Mouse (Mus musculus) telencephalon, adult 2 months (tissue): ENCODE measurements at regions not wholly inside any gene's neighbourhood (a gene's known extent, or its start where the extent isn't known, plus 50 kb on each side); places are given as distances from the start of the nearest gene placed in this dataset.

Experiments used
- DNase-seq: peaks from one replicate; pipeline ENCODE4 v3.0.0-alpha.2; 2011; ENCODE audit warnings: low read depth, low spot score

DNA sequence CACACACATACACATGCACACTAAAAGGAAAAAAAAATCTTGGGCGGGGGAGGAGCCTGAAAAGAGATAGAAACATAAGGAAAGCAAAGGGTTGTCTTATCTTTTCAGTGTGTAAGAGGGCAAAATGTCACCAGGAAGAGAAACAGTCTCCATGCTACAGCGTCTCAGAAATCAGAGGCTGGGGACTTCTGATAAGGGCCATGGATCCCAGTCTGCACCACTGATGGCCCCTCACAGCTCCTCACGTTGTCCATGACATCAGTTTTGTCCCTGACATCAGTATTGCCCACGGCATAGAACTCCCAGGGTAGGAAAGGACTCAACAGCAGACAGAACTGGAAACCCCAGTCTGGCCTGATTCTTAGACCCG is 135.0 kb downstream of the 2410131K14Rik start:
- DNase-seq = no peak

DNA sequence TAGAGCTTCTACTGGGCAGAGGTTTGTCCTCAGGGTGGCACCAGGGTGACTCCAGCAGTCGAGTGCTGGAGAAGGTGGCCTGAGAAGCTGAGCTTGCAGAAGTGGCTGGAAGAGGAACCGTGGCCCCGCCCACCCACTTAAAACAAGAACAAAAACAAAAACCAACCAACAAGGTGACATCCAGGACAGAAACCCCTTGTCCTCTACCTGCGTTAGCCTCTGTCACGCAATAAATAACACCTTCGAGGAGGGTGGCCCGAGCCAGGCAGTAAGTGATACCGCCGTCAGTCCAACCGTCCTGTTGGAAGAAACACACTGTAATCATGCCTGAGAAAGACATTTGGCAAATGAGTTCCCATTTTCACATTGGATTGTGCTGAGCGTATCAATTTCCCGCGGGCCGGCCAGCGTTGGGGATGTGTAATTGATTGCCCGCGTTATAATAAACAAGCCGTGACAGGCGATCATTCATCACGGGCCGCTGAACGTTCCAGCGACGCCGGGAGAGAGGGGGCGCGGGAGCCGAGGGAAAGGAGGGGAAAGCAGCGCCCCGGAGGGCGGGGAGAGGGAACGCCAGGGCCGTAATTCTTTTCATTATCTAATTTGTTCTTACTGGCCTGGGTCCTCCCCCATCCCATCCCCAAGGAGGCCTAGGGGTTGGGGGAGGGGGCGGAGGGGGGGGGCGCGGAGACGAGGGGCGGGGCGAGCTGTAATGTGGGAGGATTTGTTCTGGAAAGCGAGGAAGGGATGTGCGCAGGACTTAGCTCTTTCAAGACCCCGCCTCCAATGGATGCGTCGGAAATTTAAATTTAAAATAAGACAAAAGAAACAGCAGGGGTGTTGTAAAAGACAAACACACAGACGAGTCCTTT is 135.6 kb downstream of the 2410131K14Rik start:
- DNase-seq = no peak

DNA sequence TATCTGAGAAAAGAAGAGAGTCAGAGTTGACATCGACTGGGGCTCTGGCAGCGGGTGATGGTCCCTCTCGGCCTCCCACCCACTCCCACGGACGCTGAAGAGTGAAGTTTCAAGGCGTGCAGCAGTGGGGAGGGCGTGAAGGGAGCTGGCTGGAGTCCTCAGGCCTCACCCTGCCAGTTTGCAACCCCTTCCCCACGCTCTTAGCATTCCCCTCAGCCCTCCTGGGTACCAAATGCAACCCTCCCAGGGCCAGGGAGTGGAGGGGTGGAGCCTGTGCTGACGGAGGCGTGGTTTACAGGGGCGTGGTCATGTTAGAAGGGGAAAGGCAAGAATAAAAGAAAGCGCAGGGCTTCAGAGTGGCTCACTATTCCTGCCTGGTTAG is 136.3 kb downstream of the 2410131K14Rik start:
- DNase-seq = no peak

DNA sequence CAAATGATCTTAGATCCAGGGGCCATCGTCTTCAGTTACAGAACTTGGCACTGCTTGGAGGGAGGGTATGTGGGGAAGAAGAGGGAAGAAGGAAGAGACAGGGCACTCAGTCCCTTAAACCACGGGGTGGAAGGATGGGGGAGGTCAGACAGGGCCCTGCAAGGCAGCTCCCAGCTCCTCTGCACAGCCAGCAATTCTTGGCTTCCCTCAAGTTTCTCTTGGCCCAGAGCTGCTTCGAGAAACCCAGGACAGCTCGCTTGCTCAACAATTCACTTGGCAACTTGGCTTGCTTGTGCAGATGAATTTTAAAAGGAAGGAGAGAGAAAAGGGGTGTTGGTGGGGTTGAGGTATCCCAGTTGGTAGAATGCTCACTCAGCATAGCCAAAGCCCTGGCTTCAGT is 141.1 kb downstream of the 2410131K14Rik start:
- DNase-seq = no peak

DNA sequence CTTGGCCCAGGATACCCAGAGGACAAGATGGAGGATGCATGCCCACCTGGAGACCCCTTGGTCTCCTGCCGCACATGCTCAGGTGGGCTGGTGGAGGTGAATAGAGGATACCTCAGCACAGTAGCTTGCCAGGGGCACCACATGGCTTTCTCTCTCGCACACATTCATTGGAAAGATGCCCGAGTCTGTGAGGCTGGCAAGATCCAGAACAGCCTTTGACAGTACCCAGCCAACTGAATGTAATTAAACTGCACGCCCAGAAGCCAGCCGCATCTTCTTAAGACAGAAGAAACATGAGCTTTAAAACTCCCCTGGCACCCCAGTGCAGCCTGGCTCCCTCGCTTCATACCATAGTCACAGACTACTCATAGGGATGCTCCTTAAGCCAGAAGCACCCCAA is 143.4 kb downstream of the 2410131K14Rik start:
- DNase-seq = no peak

DNA sequence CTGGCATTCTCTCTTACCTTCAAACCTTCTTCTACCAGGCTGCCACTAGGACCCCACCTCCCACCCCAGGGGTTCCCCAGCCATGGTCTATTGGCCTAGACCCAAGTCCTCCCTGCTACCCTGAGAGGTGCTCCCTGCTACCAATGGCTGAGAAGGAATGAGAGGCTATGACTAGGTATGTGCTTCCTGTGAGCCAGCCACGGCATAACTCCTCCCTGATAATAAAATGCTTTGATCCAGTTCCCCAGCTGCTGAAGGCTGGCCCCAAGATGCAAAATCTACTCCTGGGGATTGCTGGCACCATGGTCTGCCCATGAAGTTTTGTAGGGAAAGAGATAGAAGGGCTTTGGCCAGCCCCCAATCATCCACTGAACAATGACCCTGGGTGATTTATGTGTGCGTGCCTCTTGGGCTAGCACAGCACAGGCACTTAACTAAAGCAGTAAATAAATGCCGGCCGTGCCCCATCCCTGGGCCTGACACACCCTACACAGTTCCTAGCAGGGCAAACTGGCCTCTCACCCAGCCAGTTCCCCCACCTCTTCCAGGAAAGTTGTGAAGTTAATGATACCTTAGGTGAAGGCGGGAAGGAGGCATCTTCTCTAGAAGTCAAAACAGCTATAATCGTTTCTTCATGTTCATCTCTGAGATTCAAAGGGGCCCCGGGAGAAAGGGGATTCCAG is 145.8 kb downstream of the 2410131K14Rik start:
- DNase-seq = no peak

DNA sequence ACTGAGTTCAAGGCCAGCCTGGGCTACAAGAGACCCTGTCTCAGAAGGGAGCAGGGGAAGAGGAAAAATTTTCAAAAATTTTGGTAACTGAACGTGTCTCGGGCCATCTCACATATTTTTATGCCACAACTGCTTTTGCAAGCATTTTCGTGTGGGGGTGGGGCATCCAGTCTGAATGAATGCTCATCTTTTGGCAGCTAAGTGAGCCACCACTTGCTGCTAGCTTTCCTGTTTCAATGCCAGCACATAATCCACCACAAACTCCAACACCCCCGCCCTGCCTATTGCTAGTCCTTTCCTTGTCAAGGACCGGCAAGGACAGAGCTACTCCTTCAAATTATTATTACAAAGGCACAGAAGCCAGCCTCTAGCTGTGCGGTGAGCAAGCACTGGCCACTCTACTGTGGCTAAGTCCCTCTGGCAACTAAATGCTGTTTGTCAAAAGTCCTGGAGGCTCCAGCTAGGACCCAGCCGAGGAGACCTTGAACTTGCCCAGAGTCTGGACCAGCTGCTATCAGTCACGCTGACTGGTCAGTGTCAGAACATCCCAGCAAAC is 148.0 kb downstream of the 2410131K14Rik start:
- DNase-seq = no peak

DNA sequence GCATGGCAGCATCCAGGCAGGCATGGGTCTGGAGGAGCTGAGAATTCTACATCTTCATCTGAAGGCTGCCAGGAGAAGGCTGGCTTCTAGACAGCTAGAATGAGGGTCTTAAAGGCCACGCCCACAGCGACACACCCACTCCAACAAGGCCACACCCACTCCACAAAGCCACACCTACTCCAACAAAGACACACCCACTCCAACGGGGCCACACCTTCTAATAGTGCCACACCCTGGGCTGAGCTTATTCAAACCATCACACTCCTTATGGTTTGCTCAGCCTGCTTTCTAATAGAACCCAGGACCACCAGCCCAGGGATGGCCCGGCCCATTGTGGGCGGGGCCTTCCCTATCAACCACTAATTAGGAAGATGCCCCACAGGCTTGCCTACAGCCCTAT is 149.0 kb downstream of the 2410131K14Rik start:
- no peak for DNase-seq

DNA sequence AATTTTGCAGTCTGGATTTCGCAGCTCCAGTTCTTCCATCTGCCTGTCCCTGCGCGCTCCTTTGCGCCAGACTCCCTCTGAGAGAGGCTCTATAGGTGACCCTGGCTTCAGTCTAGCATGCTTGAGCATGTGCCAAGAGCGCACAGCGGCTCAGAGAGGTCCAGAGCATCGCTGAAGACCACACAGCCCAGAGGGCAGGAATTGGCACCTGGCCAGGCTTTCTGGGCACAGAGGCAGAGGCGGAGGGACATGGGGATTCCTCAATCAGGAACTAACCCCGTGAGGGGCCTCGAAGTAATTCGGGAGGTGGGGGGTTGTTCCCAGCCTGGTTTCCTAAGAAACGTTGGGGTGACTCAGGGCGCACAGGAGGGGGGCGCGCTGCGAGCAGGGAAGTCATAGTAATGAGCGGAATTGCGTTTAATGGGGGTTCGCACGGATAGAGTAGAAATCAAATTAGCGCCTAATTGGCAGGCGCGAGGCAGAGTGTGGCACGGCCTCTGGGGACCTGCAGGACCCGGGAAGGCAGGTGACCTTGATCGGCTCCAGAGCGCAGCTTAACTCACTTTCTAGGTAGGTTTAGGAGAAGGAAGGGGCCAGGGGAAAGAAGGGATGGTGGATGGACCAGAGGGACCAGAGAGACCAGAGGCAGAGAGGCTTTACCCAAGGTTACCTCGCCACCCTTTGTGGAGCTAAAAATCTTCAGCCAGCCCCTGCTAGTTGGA is 151.1 kb downstream of the 2410131K14Rik start:
- DNase-seq = no peak

DNA sequence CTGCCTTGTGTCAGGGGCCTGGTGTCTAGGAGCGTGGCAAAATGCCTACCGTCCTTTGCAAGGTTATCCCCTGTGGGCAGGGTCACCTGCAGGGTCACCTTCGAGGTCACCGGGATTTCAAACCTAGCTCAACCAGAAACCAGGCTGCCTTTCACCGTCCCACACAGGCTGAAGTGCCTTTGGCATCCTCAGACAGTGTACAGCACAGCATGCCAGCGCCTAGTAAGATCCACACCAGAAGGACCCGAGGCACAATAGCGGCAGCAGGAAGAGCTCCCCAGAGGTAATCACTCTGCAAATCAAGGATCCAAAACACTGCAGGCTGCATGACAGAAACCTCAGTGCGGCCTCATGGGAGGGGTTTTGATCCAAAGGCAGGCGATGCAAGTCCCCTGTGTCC is 155.9 kb downstream of the 2410131K14Rik start:
- DNase-seq = no peak

DNA sequence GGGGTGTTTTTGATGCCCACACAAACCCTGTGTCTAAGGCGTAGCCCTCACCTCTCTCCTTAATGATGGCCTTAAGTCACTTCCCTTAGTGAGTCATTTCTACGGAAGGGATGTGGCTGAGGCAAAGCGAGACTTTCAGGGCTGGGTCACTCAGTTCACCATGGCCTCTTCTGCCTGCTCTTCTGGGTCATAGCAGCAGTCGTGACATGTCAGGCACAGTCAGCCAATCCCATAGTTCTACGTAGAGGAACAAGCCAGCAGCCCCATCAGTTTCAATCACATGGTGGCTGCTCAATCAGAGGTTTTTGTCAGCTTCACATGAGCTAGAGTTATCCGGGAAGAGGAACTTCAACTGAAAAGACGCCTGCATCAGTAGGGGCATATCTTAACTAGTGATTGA is 156.1 kb upstream of the Med13l start:
- no peak for DNase-seq

DNA sequence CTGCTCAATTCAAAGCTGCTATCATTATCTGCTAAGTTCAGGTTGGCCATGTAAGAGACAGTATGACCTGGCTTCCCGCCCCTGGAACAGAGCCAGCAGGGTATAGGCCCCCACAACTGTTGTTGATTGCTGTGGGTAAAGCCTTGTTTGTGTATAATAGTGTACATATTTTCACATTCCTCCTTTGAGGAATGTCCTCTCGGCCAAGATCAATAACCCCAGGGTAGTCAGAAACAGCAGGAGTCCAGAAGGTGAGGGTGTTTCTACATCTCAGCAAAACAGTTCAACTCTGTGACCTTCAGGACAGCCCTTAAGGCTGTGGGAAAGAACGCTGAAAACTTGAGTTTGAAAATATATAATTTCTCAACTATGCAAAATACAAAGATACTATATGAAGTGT is 155.1 kb upstream of the Med13l start:
- no peak for DNase-seq

DNA sequence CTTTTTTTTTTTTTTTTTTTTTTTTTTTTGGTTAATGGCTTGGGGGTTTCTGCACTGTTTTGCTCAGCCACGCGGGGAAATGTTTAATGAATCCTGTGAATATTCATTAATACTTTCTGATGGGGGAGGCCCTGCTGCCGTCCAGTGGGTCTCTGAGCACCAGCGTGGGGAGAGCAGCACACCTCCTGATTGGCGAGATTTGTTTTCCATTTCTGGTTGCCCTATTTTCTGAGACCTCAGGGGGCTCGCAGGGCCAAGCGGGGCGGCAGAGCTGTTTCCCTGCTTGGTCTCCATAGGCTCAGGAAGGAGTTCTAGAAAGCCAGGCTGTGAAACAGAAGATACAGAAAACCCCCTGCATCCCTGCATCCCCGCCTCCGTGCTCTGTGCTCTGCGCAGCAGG is 153.0 kb upstream of the Med13l start:
- DNase-seq = no peak

DNA sequence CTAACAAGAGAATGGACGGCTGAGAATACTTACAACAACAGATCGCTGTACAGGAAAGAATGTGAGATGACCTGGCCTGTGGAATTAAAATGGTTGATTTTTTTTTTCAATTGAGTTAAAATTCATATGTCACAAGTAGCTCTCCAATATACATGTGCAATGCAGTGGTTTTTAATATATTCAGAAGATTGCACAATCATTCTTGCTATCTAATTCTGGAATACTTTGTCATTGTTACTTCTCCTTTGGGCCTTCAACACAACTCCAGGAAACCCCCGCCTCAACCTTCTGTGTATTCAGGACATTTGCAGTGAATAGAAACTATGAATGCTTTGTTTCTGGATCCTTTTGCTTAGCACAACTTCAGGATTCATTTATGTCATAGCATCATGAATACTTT is 152.5 kb upstream of the Med13l start:
- DNase-seq = no peak

DNA sequence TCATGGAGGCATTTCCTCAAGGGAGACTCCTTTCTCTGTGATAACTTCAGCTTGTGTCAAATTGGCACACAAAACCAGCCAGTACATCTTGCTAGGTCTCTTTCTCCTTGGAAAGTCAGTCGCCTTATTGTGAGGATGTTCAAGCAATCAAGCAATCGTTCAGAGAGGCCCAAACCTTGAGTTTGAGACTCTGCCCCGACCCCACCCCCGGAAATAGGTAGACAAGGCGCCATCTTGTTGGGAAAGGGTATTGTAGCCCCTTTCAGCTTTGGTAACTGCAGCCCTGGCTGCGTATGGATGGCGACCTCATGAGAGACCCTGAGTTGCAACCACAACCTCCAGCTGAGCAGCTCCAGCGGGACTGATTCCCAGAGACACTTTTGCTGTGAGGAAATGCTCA is 151.7 kb upstream of the Med13l start:
- DNase-seq = no peak

DNA sequence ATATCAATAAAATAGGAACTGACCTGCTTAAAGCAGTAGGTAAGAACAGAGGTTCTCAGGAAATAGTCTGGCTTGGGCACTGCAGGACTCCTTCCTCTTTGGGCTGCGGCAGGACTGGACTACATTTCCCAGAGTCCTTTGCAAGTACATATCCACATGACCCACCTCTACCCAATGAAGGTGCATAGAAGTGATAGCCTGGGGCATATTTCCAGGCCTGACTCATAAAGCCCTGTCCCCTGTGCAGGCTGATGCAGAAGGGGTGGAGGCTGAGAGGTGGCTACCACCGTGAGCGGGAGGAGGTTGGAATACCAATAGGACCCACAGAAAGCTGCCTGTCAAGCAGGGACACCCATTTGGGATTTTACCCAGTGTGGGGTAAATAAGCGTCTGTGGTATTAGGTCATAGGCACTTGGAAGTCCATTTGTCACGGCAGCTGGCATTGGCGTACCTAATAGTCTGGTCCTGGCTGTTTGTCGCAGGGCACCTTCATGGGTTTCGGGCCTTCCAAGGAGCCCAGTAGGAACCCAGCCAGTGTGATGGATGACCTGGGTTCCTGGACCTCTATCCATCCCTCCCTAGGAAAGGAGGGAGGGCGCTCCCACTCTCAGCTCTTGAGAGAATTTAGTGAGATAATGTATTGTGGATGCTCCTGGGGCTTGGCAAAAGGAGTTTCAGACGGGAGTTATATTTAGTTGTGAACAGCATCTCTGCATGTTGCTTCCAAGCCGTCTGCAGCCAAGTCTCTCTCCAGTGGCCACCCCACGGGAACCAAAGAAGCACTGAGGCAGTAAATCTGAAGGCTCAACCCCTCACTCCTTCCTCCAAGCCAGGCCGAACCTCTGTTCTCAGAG is 146.8 kb upstream of the Med13l start:
- DNase-seq = peak; percentile 94

DNA sequence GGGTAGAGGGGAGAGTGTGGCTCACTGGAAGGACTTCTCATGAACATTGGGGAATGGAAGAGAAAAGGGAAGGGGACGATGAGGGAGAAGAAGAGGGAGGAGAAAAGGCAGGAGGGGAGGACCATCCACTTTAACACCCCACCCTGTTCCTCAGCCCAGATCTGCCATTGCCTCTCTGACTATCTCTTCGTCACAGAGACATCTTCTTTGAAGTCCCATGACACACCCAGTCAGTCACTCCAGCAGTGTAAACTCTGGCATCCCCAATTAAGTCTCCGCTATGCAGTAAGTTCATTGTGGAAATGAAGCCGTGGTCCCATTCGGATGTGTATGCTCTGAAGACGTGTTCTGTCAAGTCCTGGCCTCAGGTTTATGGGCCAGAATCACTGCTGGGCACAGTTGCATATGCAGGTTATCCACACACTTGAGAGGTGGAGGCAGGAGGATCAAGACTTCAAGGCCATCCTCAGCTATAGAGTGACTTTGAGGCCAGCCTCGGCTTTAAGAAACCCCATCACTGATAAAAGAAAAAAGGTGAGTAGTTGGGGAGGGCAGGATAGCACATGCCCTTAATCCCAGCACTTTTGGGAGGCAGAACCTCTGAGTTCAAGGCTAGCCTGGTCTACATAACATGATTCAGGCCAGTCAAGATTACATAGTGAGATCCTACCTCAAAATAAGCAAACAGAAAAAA is 141.0 kb upstream of the Med13l start:
- DNase-seq = no peak

DNA sequence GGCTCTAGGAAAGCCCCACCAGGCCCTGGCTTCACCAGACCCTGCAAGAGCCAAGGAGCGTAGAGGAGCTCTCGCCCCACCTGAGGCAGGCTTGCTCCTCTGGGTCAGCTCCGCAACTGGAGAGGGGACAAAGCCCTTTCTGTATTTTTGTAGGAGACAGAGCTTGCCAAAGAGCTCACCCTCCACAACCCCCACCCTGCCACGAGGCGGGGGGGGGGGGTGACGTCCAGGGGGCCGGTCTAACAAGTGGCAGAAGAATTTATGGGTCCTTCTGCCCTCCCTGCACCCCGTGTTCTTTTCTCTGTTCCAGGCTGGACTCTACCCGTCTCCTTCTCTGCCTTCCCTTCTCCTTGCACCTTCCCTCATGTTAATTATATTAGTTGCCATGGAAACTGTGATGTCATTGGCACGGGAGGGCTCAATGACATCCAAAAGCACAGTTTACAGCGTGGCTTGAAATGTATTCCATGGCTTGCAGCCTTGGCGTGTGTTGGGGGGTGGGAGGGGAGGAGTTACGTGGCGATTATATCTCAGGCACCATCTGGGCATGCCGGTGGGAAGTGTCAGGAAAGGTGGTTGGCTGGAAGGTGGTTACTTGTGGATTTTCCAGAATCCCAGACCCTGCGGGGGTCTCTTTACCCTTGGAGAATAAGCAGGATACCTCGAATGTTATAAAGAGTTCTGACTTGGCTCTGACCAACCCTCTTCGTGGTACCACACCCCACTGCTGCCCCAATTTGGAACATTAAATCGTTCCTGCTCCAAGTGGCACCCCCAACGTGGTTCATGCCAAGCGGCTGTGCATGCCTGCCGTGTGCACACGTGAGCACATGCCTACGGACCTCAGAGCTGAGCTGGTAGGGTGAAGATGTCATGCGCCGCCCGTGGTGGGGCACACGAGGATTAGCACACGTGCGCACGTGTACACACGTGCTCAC is 138.3 kb upstream of the Med13l start:
- DNase-seq = peak; percentile 90

DNA sequence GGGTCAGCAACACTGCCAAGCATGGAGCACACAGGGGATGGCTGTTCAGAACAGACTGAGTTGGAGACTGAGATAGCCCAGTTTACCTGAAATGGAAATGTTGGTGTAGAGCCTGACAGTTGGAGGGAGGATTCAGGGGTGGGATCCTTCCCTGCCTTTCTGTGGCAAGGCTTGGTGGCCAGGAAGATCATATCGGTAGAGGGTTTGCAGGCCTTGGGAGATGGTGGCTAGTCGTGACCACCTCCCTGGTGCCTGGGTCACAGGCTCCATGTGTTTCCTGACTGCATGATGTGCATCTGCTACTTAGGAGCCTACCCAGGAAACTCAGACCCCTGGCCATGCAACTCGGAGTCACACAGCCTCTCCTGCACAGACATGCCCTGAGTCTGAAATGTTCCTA is 136.3 kb upstream of the Med13l start:
- DNase-seq = no peak
